Mouse (Mus musculus): Measurements from ENCODE around the gene Lhfp.

Lhfp gene

GRCm38 (mm10) chr3:53234689-53235088, 193.4 kb downstream of the Lhfp start:
- Histone ChIP-seq H3K4me3 (replicated peaks; ENCODE audit: low read length) (no peak overlapping the region), H3K9me3 (ENCODE audit: low read length) (0 out of 2 replicates have a peak, but pooled peaks cover 3% of the 10 kb centered on the region), H3K4me1 (replicated peaks; ENCODE audit: low read depth, low read length) (peaks cover 14% of the 10 kb centered on the region), H3K27me3 (ENCODE audit: insufficient read depth, low read length) (no peaks in the 10 kb centered on the region), H3K36me3 (ENCODE audit: insufficient read depth, low read length) (no peaks in the 10 kb centered on the region)
- TF ChIP-seq CTCF (conservative IDR thresholded peaks at IDR 0.05; ENCODE audit: low read length) (peak; percentile 83), NANOG (IDR thresholded peaks at IDR 0.05; ENCODE audit: borderline replicate concordance, low read length) (no peak)

DNA sequence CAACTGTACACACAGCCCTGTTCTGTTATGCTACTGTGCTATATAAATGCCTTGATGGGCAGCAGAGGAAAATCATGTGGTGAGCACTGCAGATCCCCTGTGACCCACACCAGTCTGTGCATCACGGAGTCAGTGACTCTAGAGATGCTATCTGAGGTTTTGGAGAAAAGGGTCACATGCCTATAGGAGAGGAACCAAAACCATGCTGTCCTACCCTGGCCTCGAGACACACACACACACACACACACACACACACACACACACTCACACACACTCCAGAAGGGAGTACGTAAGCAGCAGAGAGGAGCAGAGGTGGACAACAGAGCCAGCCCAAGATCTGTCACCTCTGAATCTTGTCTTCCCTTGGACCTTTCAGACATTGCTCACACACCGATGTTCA, 195.1 kb downstream of the Lhfp start:
- Histone ChIP-seq H3K9me3 (ENCODE audit: low read length) (0 out of 2 replicates have a peak, but pooled peaks cover 3% of the 10 kb centered on the region), H3K36me3 (ENCODE audit: insufficient read depth, low read length) (no peaks in the 10 kb centered on the region), H3K4me1 (replicated peaks; ENCODE audit: low read depth, low read length) (peaks cover 2% of the 10 kb centered on the region; the same call in 1 of the 2 replicates), H3K27me3 (ENCODE audit: insufficient read depth, low read length) (no peaks in the 10 kb centered on the region), H3K4me3 (replicated peaks; ENCODE audit: low read length) (no peak overlapping the region)
- TF ChIP-seq CTCF (conservative IDR thresholded peaks at IDR 0.05; ENCODE audit: low read length) (no peak), NANOG (IDR thresholded peaks at IDR 0.05; ENCODE audit: borderline replicate concordance, low read length) (no peak), POU5F1 (IDR thresholded peaks at IDR 0.05; ENCODE audit: borderline replicate concordance, low read length) (no peak)

- Histone ChIP-seq H3K4me1 (replicated peaks; ENCODE audit: low read depth, low read length) (no peaks in the 10 kb centered on the region), H3K9me3 (ENCODE audit: low read length) (no peaks in the 10 kb centered on the region), H3K27me3 (ENCODE audit: insufficient read depth, low read length) (no peaks in the 10 kb centered on the region), H3K36me3 (ENCODE audit: insufficient read depth, low read length) (no peaks in the 10 kb centered on the region), H3K4me3 (replicated peaks; ENCODE audit: low read length) (no peak overlapping the region)
- TF ChIP-seq CTCF (conservative IDR thresholded peaks at IDR 0.05; ENCODE audit: low read length) (peak; percentile 25), POU5F1 (IDR thresholded peaks at IDR 0.05; ENCODE audit: borderline replicate concordance, low read length) (no peak)
Observed at GRCm38 (mm10) chr3:53240150-53240549, 198.8 kb downstream of the Lhfp start.

- no peaks in the 10 kb centered on the region for H3K27me3 ChIP-seq (ENCODE audit: insufficient read depth, low read length)
- H3K4me3 ChIP-seq (replicated peaks; ENCODE audit: low read length) = no peak overlapping the region
- no peaks in the 10 kb centered on the region for H3K9me3 ChIP-seq (ENCODE audit: low read length)
- H3K36me3 ChIP-seq (ENCODE audit: insufficient read depth, low read length) = no peaks in the 10 kb centered on the region
- TF ChIP-seq NANOG (IDR thresholded peaks at IDR 0.05; ENCODE audit: borderline replicate concordance, low read length) (no peak), POU5F1 (IDR thresholded peaks at IDR 0.05; ENCODE audit: borderline replicate concordance, low read length) (no peak), CTCF (conservative IDR thresholded peaks at IDR 0.05; ENCODE audit: low read length) (no peak)
- H3K4me1 ChIP-seq (replicated peaks; ENCODE audit: low read depth, low read length) = no peaks in the 10 kb centered on the region
Observed at GRCm38 (mm10) chr3:53245571-53246208, 204.4 kb downstream of the Lhfp start.

DNA sequence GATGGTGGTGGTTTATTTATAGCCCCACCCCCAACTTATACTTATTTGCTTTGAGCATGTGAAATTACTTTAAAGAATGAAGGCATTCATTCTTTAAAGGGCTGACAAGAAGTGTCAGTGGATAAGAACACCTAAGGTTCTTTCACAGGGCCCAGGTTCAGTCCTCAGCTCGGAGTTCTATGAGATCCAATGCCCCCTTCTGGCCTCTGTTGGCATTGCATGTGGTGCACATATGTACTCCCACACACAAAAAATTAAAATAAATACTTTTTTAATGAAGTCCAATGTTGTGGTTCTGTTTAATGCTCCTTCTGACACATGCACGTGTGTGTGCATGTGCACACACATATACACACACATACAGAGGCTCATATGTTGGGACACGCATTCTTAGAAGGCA, 205.8 kb downstream of the Lhfp start:
- no peak for TF ChIP-seq NANOG (IDR thresholded peaks at IDR 0.05; ENCODE audit: borderline replicate concordance, low read length)
- TF ChIP-seq CTCF (conservative IDR thresholded peaks at IDR 0.05; ENCODE audit: low read length) = peak; percentile 75
- no peak for TF ChIP-seq POU5F1 (IDR thresholded peaks at IDR 0.05; ENCODE audit: borderline replicate concordance, low read length)
- no peaks in the 10 kb centered on the region for H3K9me3 ChIP-seq (ENCODE audit: low read length)
- no peak overlapping the region for H3K4me3 ChIP-seq (replicated peaks; ENCODE audit: low read length)
- no peaks in the 10 kb centered on the region for H3K27me3 ChIP-seq (ENCODE audit: insufficient read depth, low read length)
- H3K36me3 ChIP-seq (ENCODE audit: insufficient read depth, low read length) = no peaks in the 10 kb centered on the region
- H3K4me1 ChIP-seq (replicated peaks; ENCODE audit: low read depth, low read length) = no peaks in the 10 kb centered on the region

- Histone ChIP-seq H3K4me1 (replicated peaks; ENCODE audit: low read depth, low read length) (no peaks in the 10 kb centered on the region), H3K4me3 (replicated peaks; ENCODE audit: low read length) (no peak overlapping the region), H3K9me3 (ENCODE audit: low read length) (no peaks in the 10 kb centered on the region), H3K27me3 (ENCODE audit: insufficient read depth, low read length) (no peaks in the 10 kb centered on the region), H3K36me3 (ENCODE audit: insufficient read depth, low read length) (no peaks in the 10 kb centered on the region)
- TF ChIP-seq NANOG (IDR thresholded peaks at IDR 0.05; ENCODE audit: borderline replicate concordance, low read length) = no peak
- TF ChIP-seq CTCF (conservative IDR thresholded peaks at IDR 0.05; ENCODE audit: low read length) = no peak
- no peak for TF ChIP-seq POU5F1 (IDR thresholded peaks at IDR 0.05; ENCODE audit: borderline replicate concordance, low read length)
Observed at GRCm38 (mm10) chr3:53248158-53248874, 207.0 kb downstream of the Lhfp start.

DNA sequence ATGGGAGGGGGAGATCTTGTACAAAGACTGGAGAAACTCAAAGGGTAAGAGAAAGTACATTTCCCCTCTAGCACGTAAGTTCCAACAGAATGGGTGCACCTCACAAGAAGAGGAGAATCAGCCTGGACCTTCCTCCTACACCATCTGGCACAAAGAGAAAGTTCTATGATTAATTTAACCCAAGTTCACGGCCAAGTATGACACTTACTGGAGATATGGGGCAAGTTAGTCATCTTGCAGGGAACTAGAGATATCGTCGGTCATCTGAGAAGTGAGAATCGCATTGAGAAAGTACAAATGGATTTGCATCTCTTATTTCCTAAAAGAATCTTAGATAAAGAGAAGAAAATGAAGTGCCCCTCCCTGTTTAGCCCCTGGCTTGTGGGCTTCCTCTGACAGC, 211.2 kb downstream of the Lhfp start:
- Histone ChIP-seq H3K4me3 (replicated peaks; ENCODE audit: low read length) (no peak overlapping the region), H3K36me3 (ENCODE audit: insufficient read depth, low read length) (no peaks in the 10 kb centered on the region), H3K9me3 (ENCODE audit: low read length) (no peaks in the 10 kb centered on the region), H3K4me1 (replicated peaks; ENCODE audit: low read depth, low read length) (no peaks in the 10 kb centered on the region), H3K27me3 (ENCODE audit: insufficient read depth, low read length) (no peaks in the 10 kb centered on the region)
- TF ChIP-seq CTCF (conservative IDR thresholded peaks at IDR 0.05; ENCODE audit: low read length) = no peak
- TF ChIP-seq NANOG (IDR thresholded peaks at IDR 0.05; ENCODE audit: borderline replicate concordance, low read length) = no peak
- TF ChIP-seq POU5F1 (IDR thresholded peaks at IDR 0.05; ENCODE audit: borderline replicate concordance, low read length) = no peak

- Histone ChIP-seq H3K4me1 (replicated peaks; ENCODE audit: low read depth, low read length) (no peaks in the 10 kb centered on the region), H3K27me3 (ENCODE audit: insufficient read depth, low read length) (no peaks in the 10 kb centered on the region), H3K9me3 (ENCODE audit: low read length) (no peaks in the 10 kb centered on the region), H3K36me3 (ENCODE audit: insufficient read depth, low read length) (no peaks in the 10 kb centered on the region), H3K4me3 (replicated peaks; ENCODE audit: low read length) (no peak overlapping the region)
- TF ChIP-seq CTCF (conservative IDR thresholded peaks at IDR 0.05; ENCODE audit: low read length) (no peak), POU5F1 (IDR thresholded peaks at IDR 0.05; ENCODE audit: borderline replicate concordance, low read length) (no peak), NANOG (IDR thresholded peaks at IDR 0.05; ENCODE audit: borderline replicate concordance, low read length) (no peak)
Observed at GRCm38 (mm10) chr3:53253223-53253832, 212.0 kb downstream of the Lhfp start.

Measured in E14TG2a.4 (cell line).